Mouse (Mus musculus) myocyte (in vitro differentiated cells): Measurements from ENCODE around the gene Cyp4f37.

Experiments used
- CEBPB ChIP-seq: IDR thresholded peaks from 2 replicates; pipeline ENCODE4 v1.6.1; 2011; ENCODE audit warnings: mild to moderate bottlenecking, moderate library complexity; ENCODE audit not compliant: poor library complexity, insufficient read depth, severe bottlenecking
- E2F4 ChIP-seq: IDR thresholded peaks from one replicate; pipeline ENCODE4 v1.6.1; 2011; ENCODE audit warnings: mild to moderate bottlenecking, control low read depth, moderate library complexity; ENCODE audit not compliant: insufficient read depth
- MAX ChIP-seq: IDR thresholded peaks from one replicate; pipeline ENCODE4 v1.6.1; 2011; ENCODE audit warnings: low read depth, mild to moderate bottlenecking, control low read depth
- MYOD1 ChIP-seq, 3 experiments: IDR thresholded peaks; one replicate each; pipeline ENCODE4 v1.6.1; 2011; ENCODE audit warnings: control low read depth in 2 of 3, low read depth in 2 of 3, mild to moderate bottlenecking in 2 of 3, moderate library complexity in 1 of 3; ENCODE audit not compliant: insufficient read length in 2 of 3, control insufficient read depth in 1 of 3
- MYOG ChIP-seq, 3 experiments: IDR thresholded peaks; one replicate each; pipeline ENCODE4 v1.6.1; 2011; ENCODE audit warnings: control low read depth in 2 of 3, low read depth in 2 of 3, mild to moderate bottlenecking in 2 of 3; ENCODE audit not compliant: insufficient read length in 2 of 3, control insufficient read depth in 1 of 3, insufficient read depth in 1 of 3
- POLR2A ChIP-seq: IDR thresholded peaks from one replicate; pipeline ENCODE4 v1.6.1; 2011; ENCODE audit warnings: low read depth, mild to moderate bottlenecking, control low read depth, moderate library complexity; ENCODE audit not compliant: insufficient read length
- SRF ChIP-seq: IDR thresholded peaks from one replicate; pipeline ENCODE4 v1.6.1; 2011; ENCODE audit warnings: low read depth; ENCODE audit not compliant: control insufficient read depth, insufficient read length
- TCF12 ChIP-seq: IDR thresholded peaks from one replicate; pipeline ENCODE4 v1.6.1; 2011; ENCODE audit warnings: mild to moderate bottlenecking, control low read depth; ENCODE audit not compliant: poor library complexity, insufficient read depth, severe bottlenecking
- USF1 ChIP-seq: IDR thresholded peaks from one replicate; pipeline ENCODE4 v1.6.1; 2011; ENCODE audit warnings: low read depth, mild to moderate bottlenecking, control low read depth, moderate library complexity

DNA sequence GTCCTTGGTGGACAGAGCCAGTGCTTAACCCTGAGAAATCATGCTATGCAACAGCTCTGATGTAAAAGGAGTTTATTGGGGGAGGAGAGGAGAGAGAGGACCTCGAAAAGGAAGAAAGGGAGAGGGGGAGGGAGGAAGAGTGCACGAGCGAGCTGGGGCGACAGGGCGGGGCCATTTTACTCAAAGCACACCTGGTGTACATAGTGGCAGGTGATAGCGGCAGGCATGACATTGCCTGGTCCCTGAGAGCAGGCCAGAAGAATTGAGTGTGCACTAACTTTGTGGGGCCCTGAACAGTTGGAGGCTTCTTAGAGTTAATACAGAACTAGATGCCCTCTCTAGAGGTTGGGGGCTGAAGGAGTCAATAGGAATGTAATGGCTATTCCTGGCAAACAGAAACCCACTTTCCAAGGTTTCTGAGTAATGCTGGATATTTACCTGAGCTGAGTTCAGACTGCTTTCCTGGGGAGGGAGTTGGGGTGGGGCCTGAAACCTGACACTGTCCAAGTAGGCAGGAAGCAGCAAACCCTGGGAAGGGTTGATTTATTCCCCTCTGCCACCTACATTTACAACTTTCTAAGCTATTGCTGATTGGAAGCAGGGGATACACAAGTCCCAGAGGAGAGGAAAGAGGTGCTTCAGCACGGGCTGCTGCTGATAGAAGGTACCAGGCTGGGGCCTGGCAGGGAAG is 43.5 kb upstream of the Cyp4f37 start:
- TF ChIP-seq TCF12: no peak
- no peak for TF ChIP-seq POLR2A
- TF ChIP-seq USF1: no peak
- TF ChIP-seq MYOG (IDR thresholded peaks at IDR 0.05; ENCODE audit: control insufficient read depth in 1 of 3, insufficient read depth in 1 of 3, insufficient read length in 2 of 3, low read depth in 2 of 3): no peak
- no peak for TF ChIP-seq MYOD1 (IDR thresholded peaks at IDR 0.05; ENCODE audit: control insufficient read depth in 1 of 3, insufficient read length in 2 of 3, low read depth in 2 of 3)
- no peak for TF ChIP-seq E2F4
- TF ChIP-seq SRF: no peak
- no peak for TF ChIP-seq CEBPB
- TF ChIP-seq MAX: no peak
